Mouse (Mus musculus): ENCODE measurements at regions not wholly inside any gene's neighbourhood (a gene's known extent, or its start where the extent isn't known, plus 50 kb on each side); places are given as distances from the start of the nearest gene placed in this dataset.

GRCm38 (mm10) chr1:57544684-57545083 lies 137.8 kb upstream of the Tyw5 start:
- no peak overlapping the region for H3K9ac ChIP-seq (ENCODE audit: low read depth, low read length)
- no peaks in the 10 kb centered on the region for H3K36me3 ChIP-seq (ENCODE audit: control insufficient read depth, insufficient read depth, low read length)
- no peak for DNase-seq
- no peaks in the 10 kb centered on the region for H3K79me2 ChIP-seq (replicated peaks; ENCODE audit: control insufficient read depth, insufficient read depth, low read length)
- no peaks in the 10 kb centered on the region for H3K27me3 ChIP-seq (ENCODE audit: control insufficient read depth, insufficient read depth, low read length)
- WGBS, result 66% methylated on average over 3 of the region's 3 CpGs
- no peak overlapping the region for H3K4me3 ChIP-seq
- no peaks in the 10 kb centered on the region for H3K4me1 ChIP-seq (ENCODE audit: control insufficient read depth, insufficient read depth, low read length)
- no peak overlapping the region for H3K27ac ChIP-seq
- TF ChIP-seq POLR2A (IDR thresholded peaks at IDR 0.05; ENCODE audit: insufficient read depth, low read depth, low read length) (no peak), EP300 (IDR thresholded peaks at IDR 0.05; ENCODE audit: insufficient read depth, low read depth, low read length) (no peak), CTCF (IDR thresholded peaks at IDR 0.05) (no peak)
- intact Hi-C loops (cut with DNase I), result no loop called here

GRCm38 (mm10) chr1:57545792-57546685 lies 139.1 kb upstream of the Tyw5 start:
- TF ChIP-seq EP300 (IDR thresholded peaks at IDR 0.05; ENCODE audit: insufficient read depth, low read depth, low read length) (no peak), POLR2A (IDR thresholded peaks at IDR 0.05; ENCODE audit: insufficient read depth, low read depth, low read length) (no peak), CTCF (IDR thresholded peaks at IDR 0.05) (no peak)
- Histone ChIP-seq H3K27ac (no peak overlapping the region), H3K4me1 (ENCODE audit: control insufficient read depth, insufficient read depth, low read length) (no peaks in the 10 kb centered on the region), H3K36me3 (ENCODE audit: control insufficient read depth, insufficient read depth, low read length) (no peaks in the 10 kb centered on the region), H3K4me3 (no peak overlapping the region), H3K79me2 (replicated peaks; ENCODE audit: control insufficient read depth, insufficient read depth, low read length) (no peaks in the 10 kb centered on the region), H3K9ac (ENCODE audit: low read depth, low read length) (no peak overlapping the region), H3K27me3 (ENCODE audit: control insufficient read depth, insufficient read depth, low read length) (no peaks in the 10 kb centered on the region)
- intact Hi-C loops (cut with DNase I), result no loop called here
- no peak for DNase-seq
- WGBS, result 49% methylated on average over 14 of the region's 14 CpGs

GRCm38 (mm10) chr1:57561517-57561916 lies 154.6 kb upstream of the Tyw5 start:
- intact Hi-C loops (cut with DNase I), result no loop called here
- no peak for TF ChIP-seq POLR2A (IDR thresholded peaks at IDR 0.05; ENCODE audit: insufficient read depth, low read depth, low read length)
- H3K4me1 ChIP-seq (ENCODE audit: control insufficient read depth, insufficient read depth, low read length), result no peaks in the 10 kb centered on the region
- H3K79me2 ChIP-seq (replicated peaks; ENCODE audit: control insufficient read depth, insufficient read depth, low read length), result no peaks in the 10 kb centered on the region
- H3K27me3 ChIP-seq (ENCODE audit: control insufficient read depth, insufficient read depth, low read length), result no peaks in the 10 kb centered on the region
- 84% methylated on average over 2 of the region's 2 CpGs for WGBS
- no peak for DNase-seq
- H3K27ac ChIP-seq, result no peak overlapping the region
- H3K9ac ChIP-seq (ENCODE audit: low read depth, low read length), result no peak overlapping the region
- no peak overlapping the region for H3K4me3 ChIP-seq
- H3K36me3 ChIP-seq (ENCODE audit: control insufficient read depth, insufficient read depth, low read length), result no peaks in the 10 kb centered on the region

GRCm38 (mm10) chr1:57564676-57565075 lies 157.8 kb upstream of the Tyw5 start:
- DNase-seq, result no peak
- Histone ChIP-seq H3K27me3 (ENCODE audit: control insufficient read depth, insufficient read depth, low read length) (no peaks in the 10 kb centered on the region), H3K4me3 (no peak overlapping the region), H3K27ac (no peak overlapping the region), H3K9ac (ENCODE audit: low read depth, low read length) (no peak overlapping the region), H3K79me2 (replicated peaks; ENCODE audit: control insufficient read depth, insufficient read depth, low read length) (no peaks in the 10 kb centered on the region), H3K4me1 (ENCODE audit: control insufficient read depth, insufficient read depth, low read length) (no peaks in the 10 kb centered on the region), H3K36me3 (ENCODE audit: control insufficient read depth, insufficient read depth, low read length) (no peaks in the 10 kb centered on the region)
- WGBS, result 53% methylated on average over 5 of the region's 5 CpGs
- no peak for TF ChIP-seq EP300 (IDR thresholded peaks at IDR 0.05; ENCODE audit: insufficient read depth, low read depth, low read length)
- no peak for TF ChIP-seq POLR2A (IDR thresholded peaks at IDR 0.05; ENCODE audit: insufficient read depth, low read depth, low read length)
- TF ChIP-seq CTCF (IDR thresholded peaks at IDR 0.05), result 0 out of 2 replicates have a peak, but pooled peaks have one; percentile 2
- intact Hi-C loops (cut with DNase I), result no loop called here

GRCm38 (mm10) chr1:57572097-57572496 lies 165.2 kb upstream of the Tyw5 start:
- H3K79me2 ChIP-seq (replicated peaks; ENCODE audit: control insufficient read depth, insufficient read depth, low read length), result no peaks in the 10 kb centered on the region
- intact Hi-C loops (cut with DNase I), result no loop called here
- H3K27ac ChIP-seq, result no peak overlapping the region
- no peaks in the 10 kb centered on the region for H3K27me3 ChIP-seq (ENCODE audit: control insufficient read depth, insufficient read depth, low read length)
- TF ChIP-seq EP300 (IDR thresholded peaks at IDR 0.05; ENCODE audit: insufficient read depth, low read depth, low read length) (no peak), CTCF (IDR thresholded peaks at IDR 0.05) (no peak), POLR2A (IDR thresholded peaks at IDR 0.05; ENCODE audit: insufficient read depth, low read depth, low read length) (no peak)
- H3K9ac ChIP-seq (ENCODE audit: low read depth, low read length), result no peak overlapping the region
- H3K4me1 ChIP-seq (ENCODE audit: control insufficient read depth, insufficient read depth, low read length), result no peaks in the 10 kb centered on the region
- DNase-seq, result no peak
- H3K4me3 ChIP-seq, result no peak overlapping the region
- H3K36me3 ChIP-seq (ENCODE audit: control insufficient read depth, insufficient read depth, low read length), result no peaks in the 10 kb centered on the region
- WGBS, result 28% methylated on average over 5 of the region's 5 CpGs

GRCm38 (mm10) chr1:57573829-57574228 lies 166.9 kb upstream of the Tyw5 start:
- WGBS, result 20% methylated on average over 6 of the region's 6 CpGs
- no peak for DNase-seq
- no peaks in the 10 kb centered on the region for H3K36me3 ChIP-seq (ENCODE audit: control insufficient read depth, insufficient read depth, low read length)
- intact Hi-C loops (cut with DNase I), result no loop called here
- H3K4me3 ChIP-seq, result no peak overlapping the region
- no peak overlapping the region for H3K9ac ChIP-seq (ENCODE audit: low read depth, low read length)
- H3K79me2 ChIP-seq (replicated peaks; ENCODE audit: control insufficient read depth, insufficient read depth, low read length), result no peaks in the 10 kb centered on the region
- no peak for TF ChIP-seq POLR2A (IDR thresholded peaks at IDR 0.05; ENCODE audit: insufficient read depth, low read depth, low read length)
- TF ChIP-seq CTCF (IDR thresholded peaks at IDR 0.05), result no peak
- TF ChIP-seq EP300 (IDR thresholded peaks at IDR 0.05; ENCODE audit: insufficient read depth, low read depth, low read length), result no peak
- no peaks in the 10 kb centered on the region for H3K4me1 ChIP-seq (ENCODE audit: control insufficient read depth, insufficient read depth, low read length)
- H3K27ac ChIP-seq, result no peak overlapping the region
- H3K27me3 ChIP-seq (ENCODE audit: control insufficient read depth, insufficient read depth, low read length), result no peaks in the 10 kb centered on the region

All from heart, adult 2 months (tissue).